Mouse (Mus musculus) E14TG2a.4 (cell line): ENCODE results near the gene Slc22a18.

Experiments used
- CTCF ChIP-seq: conservative IDR thresholded peaks from 2 replicates; pipeline ENCODE4 v1.5.1; 2014; ENCODE audit warnings: low read length
- NANOG ChIP-seq: IDR thresholded peaks from 2 replicates; pipeline ENCODE4 v1.6.1; 2014; ENCODE audit warnings: borderline replicate concordance, low read length, mixed read lengths

GRCm38 (mm10) chr7:143477800-143478199 is 4.3 kb downstream of the Slc22a18 start:
- TF ChIP-seq CTCF (no peak), NANOG (no peak)
